Mouse (Mus musculus): Measurements from ENCODE around the gene Snx9.

DNA sequence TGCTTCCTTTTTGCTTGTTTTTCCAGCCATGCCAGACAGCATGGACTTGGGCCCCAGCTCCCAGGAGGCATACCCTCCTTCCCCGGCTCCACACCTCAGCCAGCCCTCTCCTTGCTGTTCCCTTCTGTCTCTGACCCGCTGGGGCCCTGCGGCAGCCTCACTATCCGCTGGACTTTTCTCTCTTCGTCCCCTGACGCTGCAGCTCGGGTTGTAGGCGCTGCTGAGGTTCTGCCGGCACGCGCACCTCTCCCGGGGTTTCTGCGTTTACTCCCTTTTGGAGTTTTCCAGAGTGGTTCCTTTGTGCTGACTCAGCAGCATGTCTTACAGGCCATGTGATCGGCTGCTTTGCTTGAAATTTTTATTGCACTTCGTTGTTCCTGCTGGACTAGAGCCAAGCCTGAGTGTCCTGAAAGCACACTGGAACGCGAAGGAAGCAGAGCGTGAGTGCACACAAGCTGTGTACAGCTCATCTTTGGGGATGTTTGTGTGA, 8.3 kb downstream of the Snx9 start:
- TF ChIP-seq POLR2A (IDR thresholded peaks at IDR 0.05; ENCODE audit: insufficient read length, low read depth) = no peak
- no peak for TF ChIP-seq REST (IDR thresholded peaks at IDR 0.05; ENCODE audit: insufficient read depth, insufficient read length)
- no peak for TF ChIP-seq USF1 (IDR thresholded peaks at IDR 0.05; ENCODE audit: low read depth)
- no peak for TF ChIP-seq E2F4 (IDR thresholded peaks at IDR 0.05; ENCODE audit: insufficient read depth)
- TF ChIP-seq MYOG (IDR thresholded peaks at IDR 0.05; ENCODE audit: control insufficient read depth in 1 of 3, insufficient read depth in 1 of 3, insufficient read length in 2 of 3, low read depth in 2 of 3) = no peak

Data from myocyte (in vitro differentiated cells).